Mouse (Mus musculus): Measurements from ENCODE around the gene Ppp1ca. TPM values are rescaled to one million over a fixed set of nuclear protein-coding genes. Genes with fewer than 3 reads are reported as not detected.

Ppp1ca gene
- polyA plus RNA-seq, 1 experiment from 2014 or later = 987 TPM

DNA sequence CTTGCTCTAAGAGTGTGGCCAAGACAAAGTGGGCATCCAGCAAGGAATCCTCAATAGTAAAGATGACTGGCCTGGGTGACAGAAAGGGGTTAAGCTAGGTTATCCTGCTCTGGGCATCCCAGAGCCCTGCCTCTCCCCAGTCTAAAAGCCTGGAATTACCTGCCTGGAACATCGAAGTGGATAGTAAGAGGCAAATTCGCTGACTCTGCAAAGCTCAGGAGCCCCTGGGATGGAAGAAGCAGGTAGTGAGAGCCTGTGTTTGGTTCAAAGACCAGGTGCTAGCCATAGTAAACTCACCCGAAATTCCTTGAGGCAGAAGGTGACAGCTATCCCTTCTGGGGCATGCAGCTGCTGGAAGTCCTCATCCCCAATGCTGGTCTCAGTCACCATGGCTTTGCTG is 5.3 kb downstream of the Ppp1ca start:
- H3K4me1 ChIP-seq (ENCODE audit: control insufficient read depth, insufficient read depth, low read length) = peaks cover 37% of the 10 kb centered on the region
- WGBS = 74% methylated on average over 3 of the region's 3 CpGs

GRCm38 (mm10) chr19:4201291-4201909 is 9.5 kb downstream of the Ppp1ca start, which contains the start of gene Rad9a:
TSS of gene Rad9a (minus strand) at chr19:4201662.
- Histone ChIP-seq H3K9me3 (ENCODE audit: control insufficient read depth, low read length) (no peaks in the 10 kb centered on the region), H3K27me3 (ENCODE audit: control insufficient read depth, insufficient read depth, low read length) (no peaks in the 10 kb centered on the region; the same call in 1 of the 2 replicates), H3K27ac (ENCODE audit: low read depth, low read length) (peak within 1 kb of the TSS; percentile 12; the same call in 1 of the 2 replicates), H3K4me1 (ENCODE audit: control insufficient read depth, insufficient read depth, low read length) (peaks cover 19% of the 10 kb centered on the region), H3K4me3 (ENCODE audit: low read length) (peak within 1 kb of the TSS; percentile 71), H3K4me2 (replicated peaks; ENCODE audit: low read depth, low read length) (peak within 1 kb of the TSS; percentile 82), H3K36me3 (ENCODE audit: control insufficient read depth, insufficient read depth, low read length) (peaks cover 36% of the 10 kb centered on the region; the same call in 1 of the 2 replicates), H3K9ac (ENCODE audit: low read depth, low read length) (peak within 1 kb of the TSS; percentile 83)
- under 1% methylated on average over 34 of the region's 34 CpGs for WGBS
- ATAC-seq (ENCODE audit: low FRiP score, low TSS enrichment) = peak; percentile 85

More for the DNA sequence above, 5.3 kb downstream of the Ppp1ca start:
- Histone ChIP-seq H3K4me3 (ENCODE audit: low read length) (no peak overlapping the region), H3K4me2 (replicated peaks; ENCODE audit: low read depth, low read length) (no peak overlapping the region), H3K9me3 (ENCODE audit: control insufficient read depth, low read length) (no peaks in the 10 kb centered on the region), H3K27ac (ENCODE audit: low read depth, low read length) (no peak overlapping the region), H3K9ac (ENCODE audit: low read depth, low read length) (no peak overlapping the region), H3K36me3 (ENCODE audit: control insufficient read depth, insufficient read depth, low read length) (peaks cover 71% of the 10 kb centered on the region), H3K27me3 (ENCODE audit: control insufficient read depth, insufficient read depth, low read length) (no peaks in the 10 kb centered on the region)
- ATAC-seq (ENCODE audit: low FRiP score, low TSS enrichment) = no peak

DNA sequence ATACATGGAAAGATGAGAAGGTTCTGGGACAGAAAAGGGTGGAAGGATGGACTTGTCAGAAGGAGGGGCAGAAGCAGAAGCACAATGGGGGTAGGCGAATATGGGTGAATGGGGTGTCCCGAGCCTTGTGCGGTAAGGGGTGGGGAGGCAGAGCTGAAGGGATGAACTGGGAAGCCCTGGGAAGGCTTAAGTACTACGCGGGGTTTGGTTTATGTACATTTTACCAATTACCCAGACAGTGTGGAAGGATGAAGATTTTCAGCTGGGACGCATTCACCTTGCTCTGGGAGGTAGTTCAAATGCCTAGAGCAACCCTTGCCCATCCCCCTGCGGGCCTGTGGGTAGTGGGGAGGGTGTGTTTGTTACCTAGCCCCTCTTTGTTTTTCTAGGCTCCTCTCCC is 10.3 kb downstream of the Ppp1ca start:
- peaks cover 29% of the 10 kb centered on the region; the same call in 1 of the 2 replicates for H3K36me3 ChIP-seq (ENCODE audit: control insufficient read depth, insufficient read depth, low read length)
- peak overlapping the region; percentile 71 for H3K4me3 ChIP-seq (ENCODE audit: low read length)
- H3K4me2 ChIP-seq (replicated peaks; ENCODE audit: low read depth, low read length) = peak overlapping the region; percentile 82
- H3K9ac ChIP-seq (ENCODE audit: low read depth, low read length) = peak overlapping the region; percentile 83
- 29% methylated on average over 7 of the region's 7 CpGs for WGBS
- no peaks in the 10 kb centered on the region for H3K9me3 ChIP-seq (ENCODE audit: control insufficient read depth, low read length)
- no peaks in the 10 kb centered on the region; the same call in 1 of the 2 replicates for H3K27me3 ChIP-seq (ENCODE audit: control insufficient read depth, insufficient read depth, low read length)
- no peak overlapping the region for H3K27ac ChIP-seq (ENCODE audit: low read depth, low read length)
- no peak for ATAC-seq (ENCODE audit: low FRiP score, low TSS enrichment)
- H3K4me1 ChIP-seq (ENCODE audit: control insufficient read depth, insufficient read depth, low read length) = peaks cover 17% of the 10 kb centered on the region

DNA sequence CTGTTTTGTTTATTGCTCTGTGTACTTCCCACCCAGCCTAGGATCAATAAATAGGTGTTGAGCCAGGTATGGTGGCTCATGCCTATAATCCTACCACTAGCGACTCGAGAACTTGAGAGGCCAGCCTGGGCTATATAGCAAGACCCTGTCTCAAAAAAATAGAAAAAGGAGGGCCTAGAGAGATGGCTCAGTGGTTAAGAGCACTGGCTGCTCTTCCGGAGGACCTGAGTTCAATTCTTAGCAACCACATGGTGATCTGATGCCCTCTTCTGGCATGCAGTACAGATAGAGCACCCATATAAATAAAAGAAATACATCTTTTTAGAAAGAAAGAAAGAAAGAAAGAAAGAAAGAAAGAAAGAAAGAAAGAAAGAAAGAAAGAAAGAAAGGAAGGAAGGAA is 11.3 kb downstream of the Ppp1ca start:
- peaks cover 17% of the 10 kb centered on the region for H3K4me1 ChIP-seq (ENCODE audit: control insufficient read depth, insufficient read depth, low read length)
- peaks cover 19% of the 10 kb centered on the region; the same call in 1 of the 2 replicates for H3K36me3 ChIP-seq (ENCODE audit: control insufficient read depth, insufficient read depth, low read length)
- H3K9me3 ChIP-seq (ENCODE audit: control insufficient read depth, low read length) = no peaks in the 10 kb centered on the region
- H3K27ac ChIP-seq (ENCODE audit: low read depth, low read length) = no peak overlapping the region
- no peak for ATAC-seq (ENCODE audit: low FRiP score, low TSS enrichment)
- WGBS = 60% methylated on average over 3 of the region's 3 CpGs
- H3K4me2 ChIP-seq (replicated peaks; ENCODE audit: low read depth, low read length) = no peak overlapping the region
- no peak overlapping the region for H3K4me3 ChIP-seq (ENCODE audit: low read length)
- H3K27me3 ChIP-seq (ENCODE audit: control insufficient read depth, insufficient read depth, low read length) = no peaks in the 10 kb centered on the region; the same call in 1 of the 2 replicates
- H3K9ac ChIP-seq (ENCODE audit: low read depth, low read length) = no peak overlapping the region

GRCm38 (mm10) chr19:4203604-4204326 is 11.9 kb downstream of the Ppp1ca start:
- Histone ChIP-seq H3K4me1 (ENCODE audit: control insufficient read depth, insufficient read depth, low read length) (peaks cover 17% of the 10 kb centered on the region), H3K27ac (ENCODE audit: low read depth, low read length) (no peak overlapping the region), H3K4me2 (replicated peaks; ENCODE audit: low read depth, low read length) (no peak overlapping the region), H3K9me3 (ENCODE audit: control insufficient read depth, low read length) (no peaks in the 10 kb centered on the region), H3K27me3 (ENCODE audit: control insufficient read depth, insufficient read depth, low read length) (no peaks in the 10 kb centered on the region; the same call in 1 of the 2 replicates), H3K36me3 (ENCODE audit: control insufficient read depth, insufficient read depth, low read length) (peaks cover 17% of the 10 kb centered on the region; the same call in 1 of the 2 replicates), H3K4me3 (ENCODE audit: low read length) (no peak overlapping the region), H3K9ac (ENCODE audit: low read depth, low read length) (no peak overlapping the region)
- no peak for ATAC-seq (ENCODE audit: low FRiP score, low TSS enrichment)
- 69% methylated on average over 13 of the region's 13 CpGs for WGBS

DNA sequence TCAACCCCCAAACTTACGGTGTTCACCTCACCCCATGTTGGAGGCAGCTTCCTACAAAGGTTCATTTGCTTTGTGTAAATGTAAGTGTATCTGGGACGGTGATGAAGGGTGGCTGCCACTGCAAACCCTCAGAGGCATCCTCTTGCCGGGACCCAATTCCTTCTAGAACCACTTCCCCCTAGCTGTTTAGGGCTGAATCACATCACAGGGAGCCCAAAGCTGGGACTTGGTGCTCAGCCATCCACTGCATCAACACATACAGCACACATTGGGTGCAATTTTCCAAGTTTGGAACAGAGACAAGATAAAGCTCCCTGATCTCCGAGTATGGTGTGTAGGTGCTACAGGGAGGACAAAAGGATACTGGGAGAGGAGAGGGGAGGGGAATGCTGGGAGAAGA is 13.0 kb downstream of the Ppp1ca start:
- Histone ChIP-seq H3K4me2 (replicated peaks; ENCODE audit: low read depth, low read length) (no peak overlapping the region), H3K27me3 (ENCODE audit: control insufficient read depth, insufficient read depth, low read length) (no peaks in the 10 kb centered on the region; the same call in 1 of the 2 replicates), H3K9ac (ENCODE audit: low read depth, low read length) (no peak overlapping the region), H3K4me3 (ENCODE audit: low read length) (no peak overlapping the region), H3K9me3 (ENCODE audit: control insufficient read depth, low read length) (no peaks in the 10 kb centered on the region), H3K4me1 (ENCODE audit: control insufficient read depth, insufficient read depth, low read length) (peaks cover 17% of the 10 kb centered on the region), H3K36me3 (ENCODE audit: control insufficient read depth, insufficient read depth, low read length) (peaks cover 7% of the 10 kb centered on the region; the same call in 1 of the 2 replicates), H3K27ac (ENCODE audit: low read depth, low read length) (no peak overlapping the region)
- ATAC-seq (ENCODE audit: low FRiP score, low TSS enrichment) = no peak
- 58% methylated on average over 4 of the region's 4 CpGs for WGBS

DNA sequence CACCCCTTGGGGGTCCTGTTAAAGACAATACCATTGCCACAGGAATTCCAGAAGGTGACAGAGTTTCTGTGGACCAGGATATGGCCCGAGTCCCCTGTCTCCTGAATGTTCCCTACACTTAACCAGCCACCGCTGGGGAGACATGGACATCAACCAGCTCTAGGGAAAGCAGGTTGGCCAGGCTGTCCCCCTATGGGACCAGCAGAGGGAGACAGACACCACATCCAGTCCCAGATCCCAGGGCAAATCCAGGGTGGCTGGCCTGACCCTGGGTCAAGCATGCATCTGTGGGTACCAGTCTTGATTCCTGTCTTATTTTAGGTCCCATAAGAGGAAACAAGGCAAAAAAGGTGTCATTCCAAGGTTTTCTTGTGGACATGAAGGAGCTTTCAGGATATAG is 15.1 kb downstream of the Ppp1ca start:
- Histone ChIP-seq H3K4me2 (replicated peaks; ENCODE audit: low read depth, low read length) (no peak overlapping the region), H3K27ac (ENCODE audit: low read depth, low read length) (no peak overlapping the region), H3K9me3 (ENCODE audit: control insufficient read depth, low read length) (no peaks in the 10 kb centered on the region), H3K4me1 (ENCODE audit: control insufficient read depth, insufficient read depth, low read length) (peaks cover 6% of the 10 kb centered on the region), H3K27me3 (ENCODE audit: control insufficient read depth, insufficient read depth, low read length) (no peaks in the 10 kb centered on the region; the same call in 1 of the 2 replicates), H3K9ac (ENCODE audit: low read depth, low read length) (no peak overlapping the region), H3K36me3 (ENCODE audit: control insufficient read depth, insufficient read depth, low read length) (no peaks in the 10 kb centered on the region), H3K4me3 (ENCODE audit: low read length) (no peak overlapping the region)
- 2% methylated on average over 2 of the region's 2 CpGs for WGBS
- peak; percentile 52; the same call in 1 of the 2 replicates for ATAC-seq (ENCODE audit: low FRiP score, low TSS enrichment)

- 76% methylated on average over 5 of the region's 5 CpGs for WGBS
- H3K9me3 ChIP-seq (ENCODE audit: control insufficient read depth, low read length) = no peaks in the 10 kb centered on the region
- peaks cover 16% of the 10 kb centered on the region for H3K4me1 ChIP-seq (ENCODE audit: control insufficient read depth, insufficient read depth, low read length)
- no peak overlapping the region for H3K4me2 ChIP-seq (replicated peaks; ENCODE audit: low read depth, low read length)
- H3K4me3 ChIP-seq (ENCODE audit: low read length) = no peak overlapping the region
- no peaks in the 10 kb centered on the region; the same call in 1 of the 2 replicates for H3K27me3 ChIP-seq (ENCODE audit: control insufficient read depth, insufficient read depth, low read length)
- no peak overlapping the region for H3K27ac ChIP-seq (ENCODE audit: low read depth, low read length)
- no peaks in the 10 kb centered on the region for H3K36me3 ChIP-seq (ENCODE audit: control insufficient read depth, insufficient read depth, low read length)
- no peak for ATAC-seq (ENCODE audit: low FRiP score, low TSS enrichment)
- no peak overlapping the region for H3K9ac ChIP-seq (ENCODE audit: low read depth, low read length)
Observed at GRCm38 (mm10) chr19:4208563-4208962, 16.7 kb downstream of the Ppp1ca start.
